Mouse (Mus musculus): ENCODE data around the gene Treh. TPM values are rescaled to one million over a fixed set of nuclear protein-coding genes. Genes with fewer than 3 reads are reported as not detected.

Treh gene
- polyA plus RNA-seq, 1 experiment, result not detected

- H3K4me3 ChIP-seq (ENCODE audit: insufficient read depth, low read depth, low read length), result no peak overlapping the region; the same call in 1 of the 2 replicates
- H3K27ac ChIP-seq (ENCODE audit: insufficient read depth, low read depth, low read length), result no peak overlapping the region
- WGBS, result 18% methylated on average over 26 of the region's 26 CpGs
- TF ChIP-seq CTCF (IDR thresholded peaks at IDR 0.05; ENCODE audit: insufficient read depth, low read depth, low read length), result peak; percentile 38
- no peak for TF ChIP-seq POLR2A (IDR thresholded peaks at IDR 0.05; ENCODE audit: insufficient read depth, low read depth, low read length)
- peaks cover 5% of the 10 kb centered on the region for H3K4me1 ChIP-seq (ENCODE audit: control insufficient read depth, insufficient read depth, low read length)
Observed at GRCm38 (mm10) chr9:44655098-44656066, 17.7 kb upstream of the Treh start.

- Histone ChIP-seq H3K4me1 (ENCODE audit: control insufficient read depth, insufficient read depth, low read length) (no peaks in the 10 kb centered on the region), H3K4me3 (ENCODE audit: insufficient read depth, low read depth, low read length) (no peak overlapping the region), H3K27ac (ENCODE audit: insufficient read depth, low read depth, low read length) (no peak overlapping the region)
- no peak for TF ChIP-seq CTCF (IDR thresholded peaks at IDR 0.05; ENCODE audit: insufficient read depth, low read depth, low read length)
- no peak for TF ChIP-seq POLR2A (IDR thresholded peaks at IDR 0.05; ENCODE audit: insufficient read depth, low read depth, low read length)
- 91% methylated on average over 6 of the region's 6 CpGs for WGBS
Observed at GRCm38 (mm10) chr9:44663706-44664105, 9.3 kb upstream of the Treh start.

GRCm38 (mm10) chr9:44671416-44671815, 1.6 kb upstream of the Treh start:
- 89% methylated on average over 5 of the region's 5 CpGs for WGBS
- Histone ChIP-seq H3K27ac (ENCODE audit: insufficient read depth, low read depth, low read length) (no peak overlapping the region), H3K4me1 (ENCODE audit: control insufficient read depth, insufficient read depth, low read length) (no peaks in the 10 kb centered on the region), H3K4me3 (ENCODE audit: insufficient read depth, low read depth, low read length) (no peak overlapping the region)
- no peak for TF ChIP-seq POLR2A (IDR thresholded peaks at IDR 0.05; ENCODE audit: insufficient read depth, low read depth, low read length)
- TF ChIP-seq CTCF (IDR thresholded peaks at IDR 0.05; ENCODE audit: insufficient read depth, low read depth, low read length), result no peak

DNA sequence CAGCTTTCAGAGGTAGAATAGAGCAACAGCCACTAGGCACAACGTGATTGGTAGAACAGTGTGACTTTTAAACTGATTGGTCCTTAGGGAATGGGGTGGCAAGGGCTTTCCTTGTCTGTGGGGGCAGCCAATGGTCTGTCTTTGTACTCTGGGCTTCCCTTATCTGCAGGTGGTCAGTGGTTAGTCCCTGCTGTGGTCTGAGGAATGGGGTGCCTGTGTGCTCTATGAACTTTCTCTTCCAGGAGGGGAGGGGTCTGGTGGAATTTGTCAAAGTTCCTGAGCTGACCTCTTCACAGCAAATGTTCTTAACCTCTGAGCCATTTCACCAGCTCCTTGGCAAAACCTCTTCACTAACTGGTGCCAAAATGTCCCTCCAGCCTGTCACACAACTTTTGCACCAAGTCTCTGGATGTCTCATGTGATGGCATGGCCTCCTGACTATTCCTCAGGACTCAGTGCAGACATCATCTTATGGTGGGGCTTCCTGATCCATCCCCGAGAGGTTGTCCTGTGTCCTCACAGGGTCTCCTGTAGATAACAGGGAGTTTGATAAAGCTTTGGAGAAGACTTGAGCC, 655 bp upstream of the Treh start:
- no peak overlapping the region for H3K27ac ChIP-seq (ENCODE audit: insufficient read depth, low read depth, low read length)
- no peak overlapping the region for H3K4me3 ChIP-seq (ENCODE audit: insufficient read depth, low read depth, low read length)
- no peaks in the 10 kb centered on the region for H3K4me1 ChIP-seq (ENCODE audit: control insufficient read depth, insufficient read depth, low read length)
- WGBS, result 74% methylated on average over 2 of the region's 2 CpGs
- TF ChIP-seq POLR2A (IDR thresholded peaks at IDR 0.05; ENCODE audit: insufficient read depth, low read depth, low read length), result no peak
- TF ChIP-seq CTCF (IDR thresholded peaks at IDR 0.05; ENCODE audit: insufficient read depth, low read depth, low read length), result no peak

DNA sequence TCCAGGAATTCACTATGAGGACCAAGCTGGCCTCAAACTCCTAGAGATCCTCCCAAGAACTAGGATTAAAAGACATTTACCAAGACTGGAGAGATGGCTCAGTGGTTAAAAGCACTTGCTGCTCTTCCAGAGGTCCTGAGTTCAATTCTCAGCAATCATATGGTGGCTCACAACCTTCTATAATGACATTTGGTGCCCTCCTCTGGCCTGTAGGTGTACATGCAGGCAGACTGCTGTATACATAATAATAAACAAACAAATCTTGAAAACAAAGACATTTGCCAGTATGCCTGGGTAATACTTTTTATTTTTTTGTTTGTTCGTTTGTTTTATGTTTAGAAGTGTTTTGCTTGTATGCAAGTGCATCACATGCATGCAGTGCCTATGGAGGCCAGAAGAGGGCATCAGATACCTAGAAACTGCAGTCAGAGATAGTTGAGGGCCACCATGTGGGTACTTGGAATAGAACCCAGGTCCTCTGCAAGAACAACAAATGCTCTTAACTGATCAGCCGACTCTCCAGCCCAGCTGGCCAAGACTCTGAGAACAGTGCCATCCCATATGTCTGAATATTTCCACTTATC, 5.3 kb downstream of the Treh start:
- WGBS, result 88% methylated on average over 2 of the region's 2 CpGs
- Histone ChIP-seq H3K4me3 (ENCODE audit: insufficient read depth, low read depth, low read length) (no peak overlapping the region), H3K4me1 (ENCODE audit: control insufficient read depth, insufficient read depth, low read length) (peaks cover 13% of the 10 kb centered on the region), H3K27ac (ENCODE audit: insufficient read depth, low read depth, low read length) (no peak overlapping the region)
- no peak for TF ChIP-seq CTCF (IDR thresholded peaks at IDR 0.05; ENCODE audit: insufficient read depth, low read depth, low read length)
- no peak for TF ChIP-seq POLR2A (IDR thresholded peaks at IDR 0.05; ENCODE audit: insufficient read depth, low read depth, low read length)

- Histone ChIP-seq H3K27ac (ENCODE audit: insufficient read depth, low read depth, low read length) (no peak overlapping the region), H3K4me3 (ENCODE audit: insufficient read depth, low read depth, low read length) (no peak overlapping the region), H3K4me1 (ENCODE audit: control insufficient read depth, insufficient read depth, low read length) (peaks cover 13% of the 10 kb centered on the region)
- 70% methylated on average over 5 of the region's 5 CpGs for WGBS
- TF ChIP-seq POLR2A (IDR thresholded peaks at IDR 0.05; ENCODE audit: insufficient read depth, low read depth, low read length) (no peak), CTCF (IDR thresholded peaks at IDR 0.05; ENCODE audit: insufficient read depth, low read depth, low read length) (no peak)
Observed at GRCm38 (mm10) chr9:44679565-44679964, 6.5 kb downstream of the Treh start.

GRCm38 (mm10) chr9:44683046-44683445, 10.0 kb downstream of the Treh start:
- Histone ChIP-seq H3K4me1 (ENCODE audit: control insufficient read depth, insufficient read depth, low read length) (peaks cover 31% of the 10 kb centered on the region), H3K27ac (ENCODE audit: insufficient read depth, low read depth, low read length) (no peak overlapping the region), H3K4me3 (ENCODE audit: insufficient read depth, low read depth, low read length) (no peak overlapping the region)
- WGBS, result 89% methylated on average over 8 of the region's 8 CpGs
- TF ChIP-seq POLR2A (IDR thresholded peaks at IDR 0.05; ENCODE audit: insufficient read depth, low read depth, low read length) (no peak), CTCF (IDR thresholded peaks at IDR 0.05; ENCODE audit: insufficient read depth, low read depth, low read length) (no peak)

DNA sequence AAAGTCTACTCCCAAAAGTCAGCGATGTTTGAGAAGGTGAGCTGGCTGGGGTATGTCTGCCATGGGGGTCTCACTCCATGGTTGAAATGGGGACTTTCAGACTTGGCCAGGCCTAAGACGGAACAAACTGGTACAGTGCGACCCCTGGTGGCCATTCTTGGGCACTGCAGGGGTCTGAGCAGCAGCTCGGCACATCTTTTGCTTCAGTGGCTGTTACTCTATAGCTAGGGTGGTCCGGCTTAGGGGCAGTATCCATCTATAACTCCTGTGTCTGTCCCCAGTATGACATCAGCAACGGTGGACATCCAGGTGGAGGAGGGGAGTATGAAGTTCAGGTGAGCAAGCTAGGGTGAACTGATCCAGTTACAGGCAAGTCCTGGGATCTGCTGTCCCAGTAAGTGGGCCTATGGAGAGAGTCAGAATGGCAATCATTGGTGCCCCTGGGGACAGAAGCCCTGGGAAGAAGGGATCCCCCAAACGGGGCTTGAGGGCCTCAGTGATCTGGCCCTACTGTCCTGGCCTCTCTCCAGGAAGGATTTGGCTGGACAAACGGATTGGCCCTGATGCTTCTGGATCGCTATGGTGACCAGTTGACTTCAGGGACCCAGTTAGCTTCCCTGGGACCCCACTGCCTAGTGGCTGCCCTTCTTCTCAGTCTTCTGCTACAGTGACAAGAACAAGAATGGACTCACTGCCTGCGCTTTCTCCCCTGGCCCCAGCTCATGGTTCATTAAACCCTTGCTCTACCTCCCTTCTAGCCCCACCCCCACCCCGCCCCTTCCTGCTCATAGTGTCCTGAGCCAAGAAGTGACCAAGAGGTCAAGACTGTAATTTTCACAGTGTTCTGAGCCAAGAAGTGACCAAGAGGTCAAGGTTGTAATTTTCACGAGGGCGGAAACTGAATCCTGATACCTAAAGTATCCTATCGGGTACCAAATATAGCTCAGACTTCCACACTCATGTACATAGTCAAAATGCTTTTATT, 12.6 kb downstream of the Treh start:
- Histone ChIP-seq H3K4me1 (ENCODE audit: control insufficient read depth, insufficient read depth, low read length) (peaks cover 42% of the 10 kb centered on the region), H3K27ac (ENCODE audit: insufficient read depth, low read depth, low read length) (peak overlapping the region; percentile 49; the same call in 1 of the 2 replicates), H3K4me3 (ENCODE audit: insufficient read depth, low read depth, low read length) (no peak overlapping the region)
- 35% methylated on average over 14 of the region's 14 CpGs for whole genome bisulfite sequencing
- TF ChIP-seq CTCF (IDR thresholded peaks at IDR 0.05; ENCODE audit: insufficient read depth, low read depth, low read length), result peak; percentile 91
- no peak for TF ChIP-seq POLR2A (IDR thresholded peaks at IDR 0.05; ENCODE audit: insufficient read depth, low read depth, low read length)
